Mouse (Mus musculus): Measurements from ENCODE around the gene Gm21974.
"Not testable (repeated sequence)": the region's sequence is repeated elsewhere in the genome, so short reads cannot be mapped to it uniquely, and the experiment has no call there.

Gene Gm21974

GRCm38 (mm10) chr7:127915293-127915692, 20.0 kb upstream of the Gm21974 start:
- no peak for DNase-seq (ENCODE audit: low read depth, low spot score)

GRCm38 (mm10) chr7:127912938-127913337, 17.7 kb upstream of the Gm21974 start:
- no peak for DNase-seq (ENCODE audit: low read depth, low spot score)

DNA sequence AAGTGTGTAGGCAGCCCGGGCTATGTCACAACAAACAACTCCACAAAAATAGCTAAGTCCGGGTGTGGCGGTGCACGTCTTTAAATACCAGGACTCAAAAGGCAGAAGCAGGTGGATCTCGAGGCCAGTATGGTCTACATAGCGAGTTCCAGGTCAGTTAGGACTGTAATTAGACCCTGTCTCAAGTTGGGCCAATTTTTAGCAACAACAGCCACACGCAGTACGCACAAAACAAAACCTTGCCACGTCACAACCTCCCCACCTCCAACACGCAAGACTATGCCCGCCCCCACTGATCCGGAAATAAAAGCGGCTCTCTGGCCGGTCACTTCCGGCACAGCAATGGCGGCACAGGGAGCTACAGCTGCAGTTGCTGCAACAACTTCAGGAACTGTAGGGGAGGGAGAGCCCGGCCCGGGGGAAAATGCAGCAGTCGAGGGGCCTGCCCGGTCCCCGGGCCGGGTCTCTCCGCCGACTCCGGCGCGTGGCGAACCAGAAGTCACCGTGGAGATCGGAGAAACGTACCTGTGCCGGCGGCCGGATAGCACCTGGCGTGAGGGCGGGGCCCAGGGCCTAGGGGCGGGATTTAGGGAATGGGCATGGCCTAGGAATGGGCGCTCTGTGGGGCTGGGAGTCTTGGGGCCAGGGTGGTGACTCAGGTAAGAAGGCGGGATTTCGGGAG, 17.1 kb upstream of the Gm21974 start, which contains the start of gene Kat8:
Gene Kat8 (plus strand): TSS at position 327 of the 682 bp plus-strand sequence.
- peak; percentile 92 for DNase-seq (ENCODE audit: low read depth, low spot score)

DNA sequence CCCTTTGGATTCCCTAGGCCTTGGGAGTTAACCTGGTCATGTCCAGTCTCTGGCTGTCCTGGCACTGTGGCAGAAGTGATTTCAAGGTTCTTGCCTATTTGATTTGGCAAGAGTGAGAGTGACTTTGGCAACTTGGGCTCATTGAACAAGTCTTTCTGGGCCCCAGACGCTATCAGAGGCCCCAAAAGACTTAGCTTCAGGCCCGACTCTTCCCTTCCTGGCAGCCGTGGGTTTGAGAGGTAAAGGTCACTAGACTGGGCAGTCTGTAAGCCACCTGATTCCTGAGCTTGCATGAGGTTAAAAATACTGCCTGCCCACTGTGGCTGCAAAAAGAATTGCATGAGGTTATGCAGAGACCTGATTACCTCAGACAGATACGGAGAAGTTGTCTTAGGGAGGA, 13.4 kb upstream of the Gm21974 start:
- DNase-seq (ENCODE audit: low read depth, low spot score) = no peak

DNA sequence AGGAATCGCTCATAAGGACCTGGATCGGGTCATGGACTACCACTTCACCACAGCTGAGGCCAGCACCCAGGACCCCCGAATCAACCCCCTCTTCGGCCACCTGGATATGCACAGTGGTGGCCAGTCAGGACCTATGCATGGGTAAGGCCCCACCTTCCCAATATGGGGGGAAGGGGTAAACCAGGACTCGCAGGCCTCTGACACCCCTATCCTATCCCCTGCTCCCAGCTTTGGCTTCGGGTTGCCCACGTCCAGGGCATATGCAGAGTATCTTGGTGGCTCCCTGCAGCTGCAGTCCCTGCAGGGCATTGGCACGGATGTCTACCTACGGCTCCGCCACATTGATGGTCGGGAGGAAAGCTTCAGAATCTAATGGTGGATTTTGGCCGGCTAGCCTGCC, 12.7 kb upstream of the Gm21974 start:
- no peak for DNase-seq (ENCODE audit: low read depth, low spot score)

DNA sequence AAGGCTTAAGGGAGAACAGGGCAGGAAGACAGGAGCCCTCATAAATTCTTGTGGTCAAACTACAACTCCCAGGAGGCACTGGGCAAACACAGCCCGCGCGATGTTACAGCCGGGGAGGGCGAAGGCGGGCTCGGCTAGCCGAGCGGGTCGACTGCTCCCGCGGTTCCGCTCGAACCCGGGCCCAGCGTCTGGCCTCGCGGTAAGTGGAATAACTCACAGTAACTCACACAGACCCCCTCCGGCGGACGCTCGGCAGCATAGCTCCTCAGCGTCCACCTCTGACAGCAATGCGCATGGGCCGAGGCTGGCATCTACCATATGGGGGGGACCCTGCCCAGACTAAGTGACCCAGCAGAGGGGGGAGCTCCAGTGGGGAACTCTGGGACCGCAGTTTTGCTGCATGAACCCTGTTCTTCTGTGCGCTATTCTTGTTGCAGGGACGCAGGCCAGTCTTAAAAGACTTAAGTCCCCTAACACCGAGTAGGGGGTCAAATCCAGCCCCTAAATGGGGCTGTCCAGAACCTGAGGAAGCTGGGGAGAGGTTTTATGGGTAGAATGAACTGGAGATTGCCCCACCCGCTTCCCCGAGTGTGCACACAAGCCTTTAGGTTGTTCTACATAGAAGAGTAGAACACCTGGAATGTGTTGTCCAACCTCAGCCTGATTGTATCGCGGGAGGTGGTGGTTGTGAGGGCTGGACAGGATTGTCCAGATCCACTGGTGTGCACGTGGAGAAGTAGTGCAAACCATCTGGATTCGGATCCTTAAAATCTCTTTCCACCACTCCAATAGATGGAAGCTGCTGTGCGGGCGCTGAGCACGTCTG, 8.9 kb upstream of the Gm21974 start, which contains the start of gene Bckdk:
Gene Bckdk (plus strand): TSS at position 112 of the 826 bp plus-strand sequence.
- DNase-seq (ENCODE audit: low read depth, low spot score) = peak; percentile 83

GRCm38 (mm10) chr7:127901772-127902171, 6.5 kb upstream of the Gm21974 start:
- DNase-seq (ENCODE audit: low read depth, low spot score) = no peak

DNA sequence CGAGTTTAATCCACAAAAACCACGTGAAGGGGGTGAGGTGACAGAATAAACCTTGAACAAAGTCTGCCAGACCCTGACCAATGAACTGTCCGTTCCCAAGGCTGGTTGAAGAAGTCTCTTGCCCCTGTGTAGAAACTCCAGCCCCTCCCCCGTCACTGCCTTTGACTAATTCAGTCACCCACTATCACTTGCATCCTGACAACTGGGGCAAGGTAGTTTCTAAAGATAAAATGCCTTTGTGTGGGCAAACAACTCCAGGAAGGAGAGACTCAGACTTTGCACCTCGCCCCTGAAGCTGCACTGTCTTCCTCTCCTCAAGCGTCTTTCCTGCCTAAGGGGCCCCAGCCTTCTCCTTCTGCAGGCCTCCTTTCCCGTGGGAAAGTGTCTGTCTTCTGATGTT, 4.7 kb upstream of the Gm21974 start:
- no peak for DNase-seq (ENCODE audit: low read depth, low spot score)

- DNase-seq (ENCODE audit: low read depth, low spot score) = no peak
Observed at GRCm38 (mm10) chr7:127898179-127898956, 3.1 kb upstream of the Gm21974 start.

DNA sequence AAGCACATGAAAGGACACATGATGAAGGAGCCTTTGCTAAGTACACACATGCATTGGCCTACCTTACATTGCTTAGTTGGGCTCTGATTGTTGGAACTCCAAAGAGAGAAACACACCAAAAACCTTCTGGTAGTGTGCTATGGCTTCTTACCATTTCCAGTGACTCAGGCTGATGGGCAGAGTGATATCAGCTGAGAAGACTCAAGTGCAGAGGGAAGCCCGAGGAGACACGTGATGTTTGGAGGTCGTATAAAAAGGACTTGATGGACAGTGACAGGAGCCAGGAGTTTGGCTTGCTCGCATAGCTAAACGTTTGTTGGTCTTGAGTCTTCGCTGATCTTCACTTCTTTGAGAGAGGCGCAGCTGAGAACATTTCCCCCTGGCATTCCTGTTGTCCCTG, 2.3 kb upstream of the Gm21974 start:
- DNase-seq (ENCODE audit: low read depth, low spot score) = no peak

DNA sequence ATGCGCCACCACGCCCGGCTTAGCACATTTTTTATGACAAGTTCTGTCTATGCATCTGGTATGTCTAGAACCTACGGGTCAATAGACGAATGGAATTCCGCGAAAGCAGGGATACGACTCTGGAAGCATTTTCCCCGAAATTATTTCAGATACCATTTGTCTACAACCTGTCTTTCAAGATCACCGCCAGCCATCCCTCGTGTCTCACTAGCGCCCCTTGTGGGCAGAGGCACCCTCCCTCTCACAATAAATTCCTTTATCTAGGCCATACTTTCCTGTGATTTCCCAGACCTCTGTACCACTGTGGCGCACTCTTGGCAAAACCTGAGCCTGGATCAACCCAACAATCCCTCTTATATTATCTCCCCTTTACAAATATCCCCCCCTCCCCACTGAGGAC, 1.1 kb upstream of the Gm21974 start:
- peak; percentile 29 for DNase-seq (ENCODE audit: low read depth, low spot score)

DNA sequence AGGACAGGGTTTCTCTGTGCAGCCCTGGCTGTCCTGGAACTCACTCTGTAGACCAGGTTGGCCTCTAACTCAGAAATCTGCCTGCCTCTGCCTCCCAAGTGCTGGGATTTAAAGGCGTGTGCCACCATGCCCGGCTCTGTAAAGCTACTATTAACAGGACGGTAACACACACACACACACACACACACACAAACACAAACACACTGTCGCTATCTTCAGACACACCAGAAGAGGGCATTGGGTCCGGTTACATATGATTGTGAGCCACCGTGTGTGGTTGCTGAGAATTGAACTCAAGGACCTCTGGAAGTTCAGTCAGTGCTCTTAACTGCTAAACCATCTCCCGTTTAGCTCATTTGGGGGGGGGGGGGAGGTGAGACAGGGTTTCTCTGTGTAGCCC, 637 bp upstream of the Gm21974 start:
- DNase-seq (ENCODE audit: low read depth, low spot score) = not testable (repeated sequence)

GRCm38 (mm10) chr7:127894480-127894879, 774 bp downstream of the Gm21974 start:
- DNase-seq (ENCODE audit: low read depth, low spot score) = no peak

DNA sequence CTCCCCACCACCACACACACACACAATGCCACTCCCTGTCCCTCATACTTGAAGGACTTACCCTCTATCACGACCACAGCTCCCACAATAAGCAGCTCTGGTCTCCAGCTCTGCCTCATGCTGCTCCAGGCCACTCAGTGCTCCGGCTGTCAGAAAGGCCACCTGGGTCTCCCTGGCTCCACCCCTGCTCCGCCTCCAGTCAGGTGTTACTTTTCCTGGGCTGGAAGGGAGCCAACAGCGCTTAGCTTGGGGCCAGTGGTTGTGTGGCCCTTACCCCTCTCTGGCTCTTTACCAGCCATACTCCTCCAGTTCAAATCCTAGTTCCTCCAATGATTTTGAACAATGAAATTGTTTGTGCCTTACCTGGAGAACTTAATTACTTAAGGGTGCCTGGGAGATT, 4.5 kb downstream of the Gm21974 start, which contains the start of gene Prss53:
Gene Prss53 (minus strand): TSS at position 173 of the 400 bp plus-strand sequence.
- no peak for DNase-seq (ENCODE audit: low read depth, low spot score)

- no peak for DNase-seq (ENCODE audit: low read depth, low spot score)
Observed at GRCm38 (mm10) chr7:127888821-127889220, 6.4 kb downstream of the Gm21974 start.

- no peak for DNase-seq (ENCODE audit: low read depth, low spot score)
Observed at GRCm38 (mm10) chr7:127887781-127888180, 7.5 kb downstream of the Gm21974 start.

GRCm38 (mm10) chr7:127887191-127887590, 8.1 kb downstream of the Gm21974 start:
- DNase-seq (ENCODE audit: low read depth, low spot score) = no peak

- no peak for DNase-seq (ENCODE audit: low read depth, low spot score)
Observed at GRCm38 (mm10) chr7:127886551-127886950, 8.7 kb downstream of the Gm21974 start.

DNA sequence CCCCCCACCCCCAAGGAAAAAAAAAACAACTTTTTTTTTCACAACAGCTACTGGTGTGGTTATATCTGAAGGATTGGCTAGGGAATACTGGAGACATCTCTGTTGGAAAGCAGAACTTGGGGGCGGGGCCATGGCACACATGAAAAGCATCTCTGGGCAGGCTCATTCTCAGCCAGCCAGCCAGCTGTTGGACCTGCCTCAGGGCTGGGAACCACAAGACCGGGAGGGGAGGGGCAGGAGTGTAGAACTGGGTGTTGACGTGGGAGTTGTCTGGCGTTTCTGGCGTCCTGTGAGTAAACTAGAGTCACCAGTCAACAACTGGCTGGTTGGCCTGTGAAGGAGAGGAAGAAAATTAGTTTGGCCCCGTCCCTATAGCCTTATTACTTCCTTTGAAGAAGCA, 9.3 kb downstream of the Gm21974 start:
- DNase-seq (ENCODE audit: low read depth, low spot score) = no peak

- DNase-seq (ENCODE audit: low read depth, low spot score) = no peak
Observed at GRCm38 (mm10) chr7:127880431-127880830, 14.8 kb downstream of the Gm21974 start.

DNA sequence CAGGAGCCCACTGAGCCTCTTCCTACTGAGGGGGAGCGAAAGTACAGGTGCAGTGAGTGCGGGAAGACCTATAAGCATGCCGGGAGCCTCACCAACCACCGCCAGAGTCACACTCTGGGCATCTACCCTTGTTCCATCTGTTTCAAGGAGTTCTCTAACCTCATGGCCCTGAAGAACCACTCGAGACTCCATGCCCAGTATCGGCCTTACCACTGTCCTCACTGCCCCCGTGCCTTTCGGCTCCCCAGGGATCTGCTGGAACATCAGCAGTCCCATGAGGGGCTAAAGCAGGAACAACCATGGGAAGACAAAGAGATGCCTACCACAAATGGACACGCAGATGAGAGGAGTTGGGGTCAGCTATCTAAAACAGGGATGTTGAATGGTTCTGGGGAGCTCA, 16.0 kb downstream of the Gm21974 start:
- DNase-seq (ENCODE audit: low read depth, low spot score) = no peak
